Mouse (Mus musculus) cortical plate, adult 2 months (tissue): Measurements from ENCODE around the gene Micu1.

Source experiments
- CTCF ChIP-seq: fragments of 200-500 bp; IDR thresholded peaks from 2 replicates; pipeline ENCODE4 v1.5.1; 2011; ENCODE audit warnings: mild to moderate bottlenecking, control low read depth, low read length; ENCODE audit not compliant: insufficient read depth; ENCODE audit errors: extremely low read depth
- POLR2A ChIP-seq: fragments of 200-500 bp; IDR thresholded peaks from 2 replicates; pipeline ENCODE4 v1.6.1; 2011; ENCODE audit warnings: mild to moderate bottlenecking, low read length, control low read depth; ENCODE audit not compliant: insufficient read depth; ENCODE audit errors: extremely low read depth

GRCm38 (mm10) chr10:59870038-59870437 lies 167.8 kb downstream of the Micu1 start:
- TF ChIP-seq POLR2A (no peak), CTCF (no peak)
